Mouse (Mus musculus) liver, embryonic 16.5 days (tissue): Measurements from ENCODE around the gene Cnr2. TPM values are rescaled to one million over a fixed set of nuclear protein-coding genes. Genes with fewer than 3 reads are reported as not detected.

Source experiments
- ATAC-seq: fragments of 200-750 bp; cut with Nextera tagmentation; 2 replicates; pipeline ENCODE4 v1.8.0; 2017; ENCODE audit warnings: low read depth, mild to moderate bottlenecking, moderate number of reproducible peaks, moderate library complexity
- H3K27ac ChIP-seq: fragments of 300-500 bp; sonication (generic); 2 replicates; pipeline ENCODE4 v1.5.1; 2014; ENCODE audit warnings: mild to moderate bottlenecking, low read length
- H3K27me3 ChIP-seq: fragments of 300-500 bp; sonication (generic); 2 replicates; pipeline ENCODE4 v1.6.1; 2014; ENCODE audit warnings: low read depth, low read length, mixed read lengths; ENCODE audit not compliant: control insufficient read depth, insufficient read depth
- H3K36me3 ChIP-seq: fragments of 300-500 bp; sonication (generic); 2 replicates; pipeline ENCODE4 v1.6.1; 2014; ENCODE audit warnings: mild to moderate bottlenecking; ENCODE audit not compliant: control insufficient read depth, insufficient read depth
- H3K4me1 ChIP-seq: fragments of 300-500 bp; sonication (generic); 2 replicates; pipeline ENCODE4 v1.6.1; 2014; ENCODE audit warnings: low read depth, low read length, mixed read lengths; ENCODE audit not compliant: control insufficient read depth
- H3K4me2 ChIP-seq: fragments of 300-500 bp; sonication (generic); 2 replicates; pipeline ENCODE4 v1.6.1; 2014; ENCODE audit warnings: low read depth, low read length, mixed read lengths
- H3K4me3 ChIP-seq: fragments of 300-500 bp; sonication (generic); 2 replicates; pipeline ENCODE4 v1.5.1; 2014; ENCODE audit warnings: low read depth, mild to moderate bottlenecking, low read length
- H3K9ac ChIP-seq: fragments of 300-500 bp; sonication (generic); 2 replicates; pipeline ENCODE4 v1.6.1; 2014; ENCODE audit warnings: low read depth, low read length
- H3K9me3 ChIP-seq: fragments of 300-500 bp; sonication (generic); replicated peaks from 2 replicates; pipeline ENCODE4 v1.6.1; 2016; ENCODE audit warnings: low read length; ENCODE audit not compliant: control insufficient read depth
- WGBS: fragments of 180-500 bp; shearing (Covaris S2); extraction: QIAGEN DNeasy Blood & Tissue Kit; methylation state at CpG from one replicate; pipeline ENCODE4 v1.1.7; 2014; ENCODE audit not compliant: insufficient replicate concordance; 5-methylcytosine and 5-hydroxymethylcytosine counted together
- polyA plus RNA-seq: library from polyadenylated mRNA; unstranded; fragments of >200 nt; fragmentation: Nextera tagmentation; extraction: Ambion mirVana; gene quantifications from 2 replicates; pipeline ENCODE4 v1.2.1, GENCODE M21; 2015

Gene Cnr2
- polyA plus RNA-seq, 1 experiment from 2014 or later = 2.9 TPM

- Histone ChIP-seq H3K9me3 (no peaks in the 10 kb centered on the region; the same call in 1 of the 2 replicates), H3K4me2 (peak overlapping the region; percentile 75), H3K4me1 (peaks cover 29% of the 10 kb centered on the region), H3K9ac (peak overlapping the region; percentile 91), H3K27ac (peak overlapping the region; percentile 73), H3K27me3 (no peaks in the 10 kb centered on the region), H3K36me3 (peaks cover 9% of the 10 kb centered on the region), H3K4me3 (peak overlapping the region; percentile 92)
- peak; percentile 17 for ATAC-seq
- WGBS = under 1% methylated on average over 28 of the region's 28 CpGs
Measured at GRCm38 (mm10) chr4:135946659-135947301, 51.6 kb downstream of the Cnr2 start.

GRCm38 (mm10) chr4:135948142-135948541 lies 52.9 kb downstream of the Cnr2 start:
- Histone ChIP-seq H3K27ac (peak overlapping the region; percentile 14; the same call in 1 of the 2 replicates), H3K4me1 (peaks cover 29% of the 10 kb centered on the region), H3K9me3 (no peaks in the 10 kb centered on the region; the same call in 1 of the 2 replicates), H3K4me3 (no peak overlapping the region), H3K9ac (peak overlapping the region; percentile 4; the same call in 1 of the 2 replicates), H3K36me3 (peaks cover 16% of the 10 kb centered on the region), H3K27me3 (no peaks in the 10 kb centered on the region), H3K4me2 (0 out of 2 replicates have a peak overlapping the region, but pooled peaks have one; percentile 9)
- 77% methylated on average over 8 of the region's 8 CpGs for WGBS
- no peak for ATAC-seq

- no peak overlapping the region for H3K4me3 ChIP-seq
- no peak overlapping the region for H3K27ac ChIP-seq
- ATAC-seq = no peak
- no peaks in the 10 kb centered on the region for H3K27me3 ChIP-seq
- no peak overlapping the region for H3K4me2 ChIP-seq
- WGBS = 80% methylated on average over 10 of the region's 10 CpGs
- H3K9ac ChIP-seq = no peak overlapping the region
- H3K36me3 ChIP-seq = peaks cover 16% of the 10 kb centered on the region
- H3K4me1 ChIP-seq = peaks cover 31% of the 10 kb centered on the region
- no peaks in the 10 kb centered on the region; the same call in 1 of the 2 replicates for H3K9me3 ChIP-seq
Measured at GRCm38 (mm10) chr4:135949475-135949874, 54.3 kb downstream of the Cnr2 start.

GRCm38 (mm10) chr4:135949911-135950310 lies 54.7 kb downstream of the Cnr2 start:
- H3K4me3 ChIP-seq = no peak overlapping the region
- peak; percentile 43 for ATAC-seq
- peaks cover 31% of the 10 kb centered on the region for H3K4me1 ChIP-seq
- H3K4me2 ChIP-seq = no peak overlapping the region
- no peak overlapping the region for H3K27ac ChIP-seq
- no peak overlapping the region for H3K9ac ChIP-seq
- H3K27me3 ChIP-seq = no peaks in the 10 kb centered on the region
- 64% methylated on average over 6 of the region's 6 CpGs for WGBS
- H3K36me3 ChIP-seq = peaks cover 19% of the 10 kb centered on the region
- H3K9me3 ChIP-seq = no peaks in the 10 kb centered on the region; the same call in 1 of the 2 replicates

GRCm38 (mm10) chr4:135950365-135950764 lies 55.2 kb downstream of the Cnr2 start:
- Histone ChIP-seq H3K4me3 (no peak overlapping the region), H3K4me2 (no peak overlapping the region), H3K4me1 (peaks cover 29% of the 10 kb centered on the region), H3K27me3 (no peaks in the 10 kb centered on the region), H3K36me3 (peaks cover 22% of the 10 kb centered on the region), H3K9ac (no peak overlapping the region), H3K27ac (no peak overlapping the region), H3K9me3 (no peaks in the 10 kb centered on the region; the same call in 1 of the 2 replicates)
- WGBS = 72% methylated on average over 6 of the region's 6 CpGs
- no peak for ATAC-seq

- 90% methylated on average over 3 of the region's 3 CpGs for WGBS
Measured at GRCm38 (mm10) chr4:135951505-135951904, 56.3 kb downstream of the Cnr2 start.

GRCm38 (mm10) chr4:135953179-135953578 lies 58.0 kb downstream of the Cnr2 start:
- peaks cover 10% of the 10 kb centered on the region for H3K4me1 ChIP-seq
- no peak overlapping the region for H3K4me3 ChIP-seq
- no peaks in the 10 kb centered on the region for H3K27me3 ChIP-seq
- no peak overlapping the region for H3K9ac ChIP-seq
- no peak for ATAC-seq
- no peak overlapping the region for H3K27ac ChIP-seq
- H3K36me3 ChIP-seq = peaks cover 22% of the 10 kb centered on the region
- H3K4me2 ChIP-seq = no peak overlapping the region
- no peaks in the 10 kb centered on the region; the same call in 1 of the 2 replicates for H3K9me3 ChIP-seq
- WGBS = 70% methylated on average over 3 of the region's 3 CpGs

More at GRCm38 (mm10) chr4:135951505-135951904, 56.3 kb downstream of the Cnr2 start:
- Histone ChIP-seq H3K9me3 (no peaks in the 10 kb centered on the region; the same call in 1 of the 2 replicates), H3K4me3 (no peak overlapping the region), H3K27ac (no peak overlapping the region), H3K4me2 (no peak overlapping the region), H3K27me3 (no peaks in the 10 kb centered on the region), H3K9ac (no peak overlapping the region), H3K4me1 (peaks cover 21% of the 10 kb centered on the region), H3K36me3 (peaks cover 22% of the 10 kb centered on the region)
- no peak for ATAC-seq

- H3K4me2 ChIP-seq = no peak overlapping the region
- no peak for ATAC-seq
- WGBS = 16% methylated on average over 2 of the region's 2 CpGs
- peaks cover 22% of the 10 kb centered on the region for H3K36me3 ChIP-seq
- H3K9ac ChIP-seq = no peak overlapping the region
- H3K4me1 ChIP-seq = peaks cover 2% of the 10 kb centered on the region; the same call in 1 of the 2 replicates
- H3K27ac ChIP-seq = no peak overlapping the region
- no peaks in the 10 kb centered on the region for H3K27me3 ChIP-seq
- H3K9me3 ChIP-seq = no peaks in the 10 kb centered on the region; the same call in 1 of the 2 replicates
- H3K4me3 ChIP-seq = no peak overlapping the region
Measured at GRCm38 (mm10) chr4:135954241-135954640, 59.0 kb downstream of the Cnr2 start.

- Histone ChIP-seq H3K27me3 (no peaks in the 10 kb centered on the region), H3K36me3 (peaks cover 22% of the 10 kb centered on the region), H3K4me1 (peaks cover 2% of the 10 kb centered on the region; the same call in 1 of the 2 replicates), H3K4me2 (no peak overlapping the region), H3K27ac (no peak overlapping the region), H3K4me3 (no peak overlapping the region), H3K9ac (no peak overlapping the region), H3K9me3 (no peaks in the 10 kb centered on the region; the same call in 1 of the 2 replicates)
- 78% methylated on average over 9 of the region's 9 CpGs for WGBS
- no peak for ATAC-seq
Measured at GRCm38 (mm10) chr4:135955886-135956285, 60.7 kb downstream of the Cnr2 start.
